Mouse (Mus musculus) E14TG2a.4 (cell line): ENCODE measurements around the gene Zbp1.

Source experiments
- CTCF ChIP-seq: conservative IDR thresholded peaks from 2 replicates; pipeline ENCODE4 v1.5.1; 2014; ENCODE audit warnings: low read length
- NANOG ChIP-seq: IDR thresholded peaks from 2 replicates; pipeline ENCODE4 v1.6.1; 2014; ENCODE audit warnings: borderline replicate concordance, low read length, mixed read lengths
- POU5F1 ChIP-seq: IDR thresholded peaks from 2 replicates; pipeline ENCODE4 v1.6.1; 2014; ENCODE audit warnings: low read length, borderline replicate concordance

- no peak for TF ChIP-seq CTCF
- TF ChIP-seq POU5F1: no peak
- no peak for TF ChIP-seq NANOG
Measured at GRCm38 (mm10) chr2:173173521-173174511, 44.9 kb downstream of the Zbp1 start.
